Mouse (Mus musculus) cerebellum, adult 2 months (tissue): ENCODE results near the gene Nckap1.

Experiments used
- CTCF ChIP-seq: fragments of 200-500 bp; IDR thresholded peaks from 2 replicates; pipeline ENCODE4 v1.5.1; 2011; ENCODE audit warnings: low read depth, mild to moderate bottlenecking, control low read depth, low read length, moderate library complexity, borderline replicate concordance; ENCODE audit not compliant: insufficient read depth
- POLR2A ChIP-seq: fragments of 200-500 bp; IDR thresholded peaks from 2 replicates; pipeline ENCODE4 v1.6.1; 2011; ENCODE audit warnings: low read length, control low read depth, borderline replicate concordance; ENCODE audit not compliant: insufficient read depth

- TF ChIP-seq POLR2A, result no peak
- TF ChIP-seq CTCF, result no peak
Observed at GRCm38 (mm10) chr2:80484951-80485350, 96.2 kb downstream of the Nckap1 start.
